Mouse (Mus musculus) stomach, postnatal 0 days (tissue): ENCODE measurements around the gene Ctsd. TPM values are rescaled to one million over a fixed set of nuclear protein-coding genes. Genes with fewer than 3 reads are reported as not detected.

ENCODE experiments used
- ATAC-seq: fragments of 200-750 bp; cut with Nextera tagmentation; 2 replicates; pipeline ENCODE4 v1.8.0; 2017; ENCODE audit not compliant: low FRiP score, low TSS enrichment
- DNase-seq: peaks from one replicate; pipeline ENCODE4 v3.0.0-alpha.2; 2016; ENCODE audit warnings: low spot score
- H3K27ac ChIP-seq: fragments of 300-500 bp; sonication (generic); replicated peaks from 2 replicates; pipeline ENCODE4 v1.5.1; 2014; ENCODE audit warnings: mild to moderate bottlenecking, control low read depth
- H3K27me3 ChIP-seq: fragments of 300-500 bp; sonication (generic); 2 replicates; pipeline ENCODE4 v1.6.1; 2014; ENCODE audit warnings: low read length; ENCODE audit not compliant: control insufficient read depth, insufficient read depth
- H3K36me3 ChIP-seq: fragments of 300-500 bp; sonication (generic); 2 replicates; pipeline ENCODE4 v1.6.1; 2014; ENCODE audit warnings: low read length, mixed read lengths; ENCODE audit not compliant: control insufficient read depth, insufficient read depth
- H3K4me1 ChIP-seq: fragments of 300-500 bp; sonication (generic); replicated peaks from 2 replicates; pipeline ENCODE4 v1.6.1; 2014; ENCODE audit warnings: antibody characterized with exemption; ENCODE audit not compliant: control insufficient read depth, insufficient read depth
- H3K4me2 ChIP-seq: fragments of 300-500 bp; sonication (generic); replicated peaks from 2 replicates; pipeline ENCODE4 v1.6.1; 2014; ENCODE audit warnings: low read depth, mild to moderate bottlenecking, control low read depth, moderate library complexity
- H3K4me3 ChIP-seq: fragments of 300-500 bp; sonication (generic); 2 replicates; pipeline ENCODE4 v1.5.1; 2014; ENCODE audit warnings: low read depth, low read length, control low read depth
- H3K9ac ChIP-seq: fragments of 300-500 bp; sonication (generic); 2 replicates; pipeline ENCODE4 v1.6.1; 2014; ENCODE audit warnings: mild to moderate bottlenecking, low read length, control low read depth, mixed read lengths
- H3K9me3 ChIP-seq: fragments of 300-500 bp; sonication (generic); 2 replicates; pipeline ENCODE4 v1.6.1; 2016; ENCODE audit warnings: low read length; ENCODE audit not compliant: control insufficient read depth
- CTCF ChIP-seq: IDR thresholded peaks from 2 replicates; pipeline ENCODE4 v1.5.1; 2016; ENCODE audit warnings: antibody characterized with exemption, low read depth, mild to moderate bottlenecking, moderate library complexity
- EP300 ChIP-seq: optimal IDR thresholded peaks from 2 replicates; pipeline ENCODE3; 2016; ENCODE audit warnings: antibody characterized with exemption
- WGBS: fragments of 180-500 bp; shearing (Covaris S2); extraction: QIAGEN DNeasy Blood & Tissue Kit; methylation state at CpG from one replicate; pipeline ENCODE4 v1.1.7; 2014; 5-methylcytosine and 5-hydroxymethylcytosine counted together
- polyA plus RNA-seq: library from polyadenylated mRNA; unstranded; fragments of >200 nt; fragmentation: Nextera tagmentation; extraction: Ambion mirVana; gene quantifications from 2 replicates; pipeline ENCODE4 v1.2.1, GENCODE M21; 2015

The Ctsd gene
- polyA plus RNA-seq, 1 experiment from 2014 or later = 798 TPM

GRCm38 (mm10) chr7:142399250-142399649, 11.4 kb upstream of the Ctsd start:
- no peak overlapping the region for H3K4me3 ChIP-seq
- H3K4me1 ChIP-seq = no peaks in the 10 kb centered on the region
- H3K9ac ChIP-seq = no peak overlapping the region
- no peak for DNase-seq
- no peaks in the 10 kb centered on the region for H3K9me3 ChIP-seq
- H3K27ac ChIP-seq = no peak overlapping the region
- H3K36me3 ChIP-seq = no peaks in the 10 kb centered on the region
- no peak for ATAC-seq
- no peaks in the 10 kb centered on the region for H3K27me3 ChIP-seq
- WGBS = 75% methylated on average over 1 of the region's 1 CpGs
- TF ChIP-seq EP300 (no peak), CTCF (no peak)
- no peak overlapping the region for H3K4me2 ChIP-seq

GRCm38 (mm10) chr7:142398052-142398451, 10.2 kb upstream of the Ctsd start:
- H3K4me2 ChIP-seq = no peak overlapping the region
- no peaks in the 10 kb centered on the region for H3K27me3 ChIP-seq
- TF ChIP-seq EP300 (no peak), CTCF (no peak)
- DNase-seq (no peak), ATAC-seq (no peak; the same call in 1 of the 2 replicates)
- H3K9me3 ChIP-seq = no peaks in the 10 kb centered on the region
- H3K4me1 ChIP-seq = no peaks in the 10 kb centered on the region
- H3K27ac ChIP-seq = peak overlapping the region; percentile 49; the same call in 1 of the 2 replicates
- H3K36me3 ChIP-seq = no peaks in the 10 kb centered on the region
- no peak overlapping the region for H3K4me3 ChIP-seq
- H3K9ac ChIP-seq = no peak overlapping the region
- 57% methylated on average over 2 of the region's 2 CpGs for WGBS

GRCm38 (mm10) chr7:142396611-142397010, 8.8 kb upstream of the Ctsd start:
- ATAC-seq = no peak
- TF ChIP-seq CTCF = no peak

GRCm38 (mm10) chr7:142395472-142395871, 7.6 kb upstream of the Ctsd start:
- no peak overlapping the region for H3K9ac ChIP-seq
- no peaks in the 10 kb centered on the region for H3K36me3 ChIP-seq
- H3K4me2 ChIP-seq = no peak overlapping the region
- DNase-seq = no peak
- H3K27me3 ChIP-seq = no peaks in the 10 kb centered on the region
- ATAC-seq = no peak
- H3K4me1 ChIP-seq = no peaks in the 10 kb centered on the region
- no peak for TF ChIP-seq EP300
- H3K27ac ChIP-seq = peak overlapping the region; percentile 30; the same call in 1 of the 2 replicates
- no peak overlapping the region for H3K4me3 ChIP-seq
- H3K9me3 ChIP-seq = no peaks in the 10 kb centered on the region
- 94% methylated on average over 4 of the region's 4 CpGs for WGBS

More at GRCm38 (mm10) chr7:142396611-142397010, 8.8 kb upstream of the Ctsd start:
- Histone ChIP-seq H3K4me2 (no peak overlapping the region), H3K27me3 (no peaks in the 10 kb centered on the region), H3K9ac (no peak overlapping the region), H3K27ac (peak overlapping the region; percentile 18; the same call in 1 of the 2 replicates), H3K36me3 (no peaks in the 10 kb centered on the region), H3K9me3 (no peaks in the 10 kb centered on the region), H3K4me3 (no peak overlapping the region), H3K4me1 (no peaks in the 10 kb centered on the region)
- 82% methylated on average over 1 of the region's 1 CpGs for WGBS
- no peak for DNase-seq

- ATAC-seq (no peak), DNase-seq (no peak)
- H3K4me3 ChIP-seq = no peak overlapping the region
- TF ChIP-seq CTCF (no peak), EP300 (no peak)
- no peaks in the 10 kb centered on the region for H3K9me3 ChIP-seq
- H3K36me3 ChIP-seq = no peaks in the 10 kb centered on the region
- H3K9ac ChIP-seq = no peak overlapping the region
- H3K4me2 ChIP-seq = no peak overlapping the region
- H3K4me1 ChIP-seq = no peaks in the 10 kb centered on the region
- H3K27ac ChIP-seq = peak overlapping the region; percentile 30
- H3K27me3 ChIP-seq = no peaks in the 10 kb centered on the region
- WGBS = 59% methylated on average over 6 of the region's 6 CpGs
These were observed 6.7 kb upstream of the Ctsd start for GRCm38 (mm10) chr7:142394261-142395190.

- H3K27ac ChIP-seq = peak overlapping the region; percentile 41; the same call in 1 of the 2 replicates
- no peaks in the 10 kb centered on the region for H3K27me3 ChIP-seq
- H3K4me1 ChIP-seq = no peaks in the 10 kb centered on the region
- peak; percentile 69 for ATAC-seq
- DNase-seq = peak; percentile 80
- no peak for TF ChIP-seq EP300
- TF ChIP-seq CTCF = no peak
- no peaks in the 10 kb centered on the region for H3K9me3 ChIP-seq
- H3K4me2 ChIP-seq = no peak overlapping the region
- H3K9ac ChIP-seq = no peak overlapping the region
- H3K4me3 ChIP-seq = no peak overlapping the region
- 18% methylated on average over 4 of the region's 4 CpGs for WGBS
- no peaks in the 10 kb centered on the region for H3K36me3 ChIP-seq
These were observed 5.4 kb upstream of the Ctsd start for GRCm38 (mm10) chr7:142393191-142393590.
